Mouse (Mus musculus): ENCODE measurements around the gene Cisd3. TPM values are rescaled to one million over a fixed set of nuclear protein-coding genes. Genes with fewer than 3 reads are reported as not detected.

The Cisd3 gene
- polyA plus RNA-seq, 1 experiment from 2014 or later: 45.8 TPM

- Histone ChIP-seq H3K9ac (ENCODE audit: low read depth, low read length) (no peak overlapping the region), H3K4me1 (ENCODE audit: control insufficient read depth, insufficient read depth, low read length) (peaks cover 33% of the 10 kb centered on the region), H3K4me3 (ENCODE audit: low read depth, low read length) (no peak overlapping the region), H3K27me3 (ENCODE audit: control insufficient read depth, insufficient read depth, low read length) (no peaks in the 10 kb centered on the region), H3K4me2 (no peak overlapping the region), H3K36me3 (ENCODE audit: control insufficient read depth, insufficient read depth, low read length) (peaks cover 52% of the 10 kb centered on the region), H3K9me3 (replicated peaks; ENCODE audit: control insufficient read depth, low read length) (no peaks in the 10 kb centered on the region), H3K27ac (ENCODE audit: low read depth, low read length) (no peak overlapping the region)
- ATAC-seq (replicated peaks; ENCODE audit: insufficient number of reproducible peaks, low FRiP score, low TSS enrichment): no peak
- 87% methylated on average over 11 of the region's 11 CpGs for WGBS (ENCODE audit: insufficient replicate concordance)
These were observed 12.5 kb upstream of the Cisd3 start for GRCm38 (mm10) chr11:97673148-97673547.

- H3K27ac ChIP-seq (ENCODE audit: low read depth, low read length): no peak overlapping the region
- no peak overlapping the region for H3K4me2 ChIP-seq
- ATAC-seq (replicated peaks; ENCODE audit: insufficient number of reproducible peaks, low FRiP score, low TSS enrichment): no peak
- H3K4me3 ChIP-seq (ENCODE audit: low read depth, low read length): no peak overlapping the region
- H3K36me3 ChIP-seq (ENCODE audit: control insufficient read depth, insufficient read depth, low read length): peaks cover 53% of the 10 kb centered on the region
- H3K9me3 ChIP-seq (replicated peaks; ENCODE audit: control insufficient read depth, low read length): no peaks in the 10 kb centered on the region
- no peaks in the 10 kb centered on the region for H3K27me3 ChIP-seq (ENCODE audit: control insufficient read depth, insufficient read depth, low read length)
- H3K9ac ChIP-seq (ENCODE audit: low read depth, low read length): no peak overlapping the region
- 63% methylated on average over 15 of the region's 15 CpGs for WGBS (ENCODE audit: insufficient replicate concordance)
- H3K4me1 ChIP-seq (ENCODE audit: control insufficient read depth, insufficient read depth, low read length): peaks cover 4% of the 10 kb centered on the region
These were observed 9.4 kb upstream of the Cisd3 start for GRCm38 (mm10) chr11:97676050-97676754.

GRCm38 (mm10) chr11:97677381-97677780 lies 8.2 kb upstream of the Cisd3 start:
- 79% methylated on average over 15 of the region's 15 CpGs for WGBS (ENCODE audit: insufficient replicate concordance)
- Histone ChIP-seq H3K9ac (ENCODE audit: low read depth, low read length) (no peak overlapping the region), H3K4me2 (no peak overlapping the region), H3K27me3 (ENCODE audit: control insufficient read depth, insufficient read depth, low read length) (no peaks in the 10 kb centered on the region), H3K36me3 (ENCODE audit: control insufficient read depth, insufficient read depth, low read length) (peaks cover 51% of the 10 kb centered on the region), H3K4me3 (ENCODE audit: low read depth, low read length) (no peak overlapping the region), H3K27ac (ENCODE audit: low read depth, low read length) (no peak overlapping the region), H3K4me1 (ENCODE audit: control insufficient read depth, insufficient read depth, low read length) (peaks cover 7% of the 10 kb centered on the region), H3K9me3 (replicated peaks; ENCODE audit: control insufficient read depth, low read length) (no peaks in the 10 kb centered on the region)
- no peak for ATAC-seq (replicated peaks; ENCODE audit: insufficient number of reproducible peaks, low FRiP score, low TSS enrichment)

- no peaks in the 10 kb centered on the region for H3K9me3 ChIP-seq (replicated peaks; ENCODE audit: control insufficient read depth, low read length)
- no peaks in the 10 kb centered on the region for H3K27me3 ChIP-seq (ENCODE audit: control insufficient read depth, insufficient read depth, low read length)
- H3K4me1 ChIP-seq (ENCODE audit: control insufficient read depth, insufficient read depth, low read length): peaks cover 7% of the 10 kb centered on the region
- peaks cover 48% of the 10 kb centered on the region for H3K36me3 ChIP-seq (ENCODE audit: control insufficient read depth, insufficient read depth, low read length)
- no peak for ATAC-seq (replicated peaks; ENCODE audit: insufficient number of reproducible peaks, low FRiP score, low TSS enrichment)
- H3K9ac ChIP-seq (ENCODE audit: low read depth, low read length): no peak overlapping the region
- no peak overlapping the region for H3K4me2 ChIP-seq
- H3K27ac ChIP-seq (ENCODE audit: low read depth, low read length): no peak overlapping the region
- 66% methylated on average over 8 of the region's 8 CpGs for WGBS (ENCODE audit: insufficient replicate concordance)
- no peak overlapping the region for H3K4me3 ChIP-seq (ENCODE audit: low read depth, low read length)
These were observed 7.8 kb upstream of the Cisd3 start for GRCm38 (mm10) chr11:97677842-97678241.

- H3K4me2 ChIP-seq: no peak overlapping the region
- ATAC-seq (replicated peaks; ENCODE audit: insufficient number of reproducible peaks, low FRiP score, low TSS enrichment): no peak
- peaks cover 43% of the 10 kb centered on the region for H3K36me3 ChIP-seq (ENCODE audit: control insufficient read depth, insufficient read depth, low read length)
- no peak overlapping the region for H3K9ac ChIP-seq (ENCODE audit: low read depth, low read length)
- H3K27me3 ChIP-seq (ENCODE audit: control insufficient read depth, insufficient read depth, low read length): no peaks in the 10 kb centered on the region
- WGBS (ENCODE audit: insufficient replicate concordance): 84% methylated on average over 12 of the region's 15 CpGs
- H3K4me3 ChIP-seq (ENCODE audit: low read depth, low read length): no peak overlapping the region
- H3K4me1 ChIP-seq (ENCODE audit: control insufficient read depth, insufficient read depth, low read length): peaks cover 7% of the 10 kb centered on the region
- no peaks in the 10 kb centered on the region for H3K9me3 ChIP-seq (replicated peaks; ENCODE audit: control insufficient read depth, low read length)
- no peak overlapping the region for H3K27ac ChIP-seq (ENCODE audit: low read depth, low read length)
These were observed 7.3 kb upstream of the Cisd3 start for GRCm38 (mm10) chr11:97678301-97678700.

GRCm38 (mm10) chr11:97680430-97680829 lies 5.2 kb upstream of the Cisd3 start:
- WGBS (ENCODE audit: insufficient replicate concordance): 86% methylated on average over 12 of the region's 12 CpGs
- ATAC-seq (replicated peaks; ENCODE audit: insufficient number of reproducible peaks, low FRiP score, low TSS enrichment): no peak
- H3K9ac ChIP-seq (ENCODE audit: low read depth, low read length): peak overlapping the region; percentile 34; the same call in 1 of the 2 replicates
- no peak overlapping the region for H3K4me2 ChIP-seq
- no peaks in the 10 kb centered on the region for H3K27me3 ChIP-seq (ENCODE audit: control insufficient read depth, insufficient read depth, low read length)
- H3K4me1 ChIP-seq (ENCODE audit: control insufficient read depth, insufficient read depth, low read length): peaks cover 7% of the 10 kb centered on the region
- H3K4me3 ChIP-seq (ENCODE audit: low read depth, low read length): no peak overlapping the region
- H3K27ac ChIP-seq (ENCODE audit: low read depth, low read length): no peak overlapping the region
- H3K9me3 ChIP-seq (replicated peaks; ENCODE audit: control insufficient read depth, low read length): no peaks in the 10 kb centered on the region
- peaks cover 33% of the 10 kb centered on the region for H3K36me3 ChIP-seq (ENCODE audit: control insufficient read depth, insufficient read depth, low read length)

- ATAC-seq (replicated peaks; ENCODE audit: insufficient number of reproducible peaks, low FRiP score, low TSS enrichment): no peak
- Histone ChIP-seq H3K9ac (ENCODE audit: low read depth, low read length) (no peak overlapping the region), H3K27me3 (ENCODE audit: control insufficient read depth, insufficient read depth, low read length) (no peaks in the 10 kb centered on the region), H3K4me1 (ENCODE audit: control insufficient read depth, insufficient read depth, low read length) (peaks cover 10% of the 10 kb centered on the region), H3K36me3 (ENCODE audit: control insufficient read depth, insufficient read depth, low read length) (peaks cover 23% of the 10 kb centered on the region), H3K9me3 (replicated peaks; ENCODE audit: control insufficient read depth, low read length) (no peaks in the 10 kb centered on the region), H3K4me3 (ENCODE audit: low read depth, low read length) (no peak overlapping the region), H3K27ac (ENCODE audit: low read depth, low read length) (no peak overlapping the region), H3K4me2 (no peak overlapping the region)
- 66% methylated on average over 6 of the region's 6 CpGs for WGBS (ENCODE audit: insufficient replicate concordance)
These were observed 3.0 kb upstream of the Cisd3 start for GRCm38 (mm10) chr11:97682504-97683055.

- WGBS (ENCODE audit: insufficient replicate concordance): 76% methylated on average over 6 of the region's 6 CpGs
- peaks cover 10% of the 10 kb centered on the region for H3K4me1 ChIP-seq (ENCODE audit: control insufficient read depth, insufficient read depth, low read length)
- H3K9me3 ChIP-seq (replicated peaks; ENCODE audit: control insufficient read depth, low read length): no peaks in the 10 kb centered on the region
- H3K27me3 ChIP-seq (ENCODE audit: control insufficient read depth, insufficient read depth, low read length): no peaks in the 10 kb centered on the region
- no peak for ATAC-seq (replicated peaks; ENCODE audit: insufficient number of reproducible peaks, low FRiP score, low TSS enrichment)
- H3K36me3 ChIP-seq (ENCODE audit: control insufficient read depth, insufficient read depth, low read length): peaks cover 15% of the 10 kb centered on the region
- H3K9ac ChIP-seq (ENCODE audit: low read depth, low read length): no peak overlapping the region
- no peak overlapping the region for H3K4me2 ChIP-seq
- H3K27ac ChIP-seq (ENCODE audit: low read depth, low read length): no peak overlapping the region
- H3K4me3 ChIP-seq (ENCODE audit: low read depth, low read length): no peak overlapping the region
These were observed 1.5 kb upstream of the Cisd3 start for GRCm38 (mm10) chr11:97684063-97684680.

All from heart, embryonic 11.5 days (tissue).